Mouse (Mus musculus) neural tube, embryonic 10.5 days (tissue): ENCODE results near the gene Abl2.
A peak's percentile ranks its signal among the peaks of the same experiment; 100 is the strongest.

Experiments used
- DNase-seq: peaks from one replicate; pipeline ENCODE4 v3.0.0-alpha.2; 2017; ENCODE audit warnings: low spot score; ENCODE audit errors: extremely low spot score

Abl2 gene

DNA sequence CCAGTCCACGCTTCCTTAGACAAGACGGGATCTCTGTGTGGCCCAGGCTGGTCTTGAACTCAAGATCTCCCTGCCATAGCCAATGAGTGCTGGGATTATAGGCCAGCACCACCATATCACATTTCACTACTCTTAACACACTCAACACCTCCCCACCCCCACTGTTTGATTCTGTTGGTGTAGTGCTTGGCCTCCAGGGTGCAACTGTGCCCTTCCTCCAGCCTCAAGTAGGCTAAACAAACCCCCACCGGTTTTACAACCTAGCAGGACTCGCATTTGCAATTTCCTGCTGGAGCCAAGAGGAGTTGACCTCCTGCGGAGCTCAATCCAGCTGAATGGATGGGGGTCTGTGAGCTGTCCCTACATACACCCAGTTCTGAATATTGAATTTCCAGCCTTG lies 110.0 kb downstream of the Abl2 start:
- no peak for DNase-seq

DNA sequence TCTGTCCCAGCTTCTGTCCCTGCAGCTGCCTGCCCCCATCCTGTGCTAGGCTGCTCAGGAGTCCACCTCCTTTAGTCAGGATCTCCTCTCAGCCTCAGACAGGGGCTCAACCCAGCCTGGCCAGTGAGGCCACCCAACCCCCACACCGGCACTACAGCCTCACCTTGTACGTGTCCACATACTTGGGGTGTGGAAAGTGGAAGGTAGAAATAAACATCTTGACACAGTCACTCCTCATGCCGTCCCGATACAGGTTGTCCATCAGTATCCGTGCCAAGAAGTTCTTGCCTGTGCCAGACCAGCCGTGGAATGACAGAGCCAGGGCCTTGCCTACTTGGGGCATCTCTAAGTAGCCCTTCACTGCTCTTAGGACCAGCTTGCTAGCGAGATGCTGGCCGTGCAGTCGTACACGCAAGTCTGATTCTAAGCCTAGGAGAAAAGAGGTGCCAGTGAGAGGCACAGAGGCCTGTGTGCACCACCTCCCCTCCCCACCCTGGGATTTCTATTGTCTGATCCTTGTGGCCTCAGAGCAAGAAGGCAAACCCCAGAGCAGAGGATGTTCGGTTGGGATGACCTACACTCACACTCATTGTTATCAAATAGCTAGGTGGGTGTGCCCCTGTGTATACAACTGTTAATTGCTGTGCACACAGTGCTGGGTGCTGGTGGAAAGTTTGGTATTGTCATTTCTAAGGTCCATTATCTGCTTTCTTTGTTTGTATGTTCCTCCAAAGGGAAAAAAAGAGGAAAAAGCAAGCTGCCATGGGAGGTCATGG lies 110.8 kb downstream of the Abl2 start:
- DNase-seq: no peak

DNA sequence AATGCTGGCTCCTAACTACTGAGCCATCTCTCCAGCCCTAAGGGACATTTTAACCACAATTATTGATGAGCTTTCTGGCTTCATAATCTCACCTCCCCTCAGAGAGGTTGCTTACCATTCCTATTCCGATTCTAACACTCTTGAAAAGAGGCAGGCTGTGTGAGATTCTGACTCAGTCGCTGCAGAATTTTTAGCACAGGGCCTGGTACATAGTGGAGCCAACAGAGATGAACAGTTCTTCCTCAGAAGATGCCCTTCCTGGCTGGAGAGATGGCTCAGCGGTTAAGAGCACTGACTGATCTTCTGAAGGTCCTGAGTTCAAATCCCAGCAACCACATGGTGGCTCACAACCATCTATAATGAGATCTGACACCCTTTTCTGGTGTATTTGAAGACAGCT lies 113.3 kb downstream of the Abl2 start:
- DNase-seq: no peak

- DNase-seq: no peak
Observed at GRCm38 (mm10) chr1:156672720-156673475, 114.3 kb downstream of the Abl2 start.

DNA sequence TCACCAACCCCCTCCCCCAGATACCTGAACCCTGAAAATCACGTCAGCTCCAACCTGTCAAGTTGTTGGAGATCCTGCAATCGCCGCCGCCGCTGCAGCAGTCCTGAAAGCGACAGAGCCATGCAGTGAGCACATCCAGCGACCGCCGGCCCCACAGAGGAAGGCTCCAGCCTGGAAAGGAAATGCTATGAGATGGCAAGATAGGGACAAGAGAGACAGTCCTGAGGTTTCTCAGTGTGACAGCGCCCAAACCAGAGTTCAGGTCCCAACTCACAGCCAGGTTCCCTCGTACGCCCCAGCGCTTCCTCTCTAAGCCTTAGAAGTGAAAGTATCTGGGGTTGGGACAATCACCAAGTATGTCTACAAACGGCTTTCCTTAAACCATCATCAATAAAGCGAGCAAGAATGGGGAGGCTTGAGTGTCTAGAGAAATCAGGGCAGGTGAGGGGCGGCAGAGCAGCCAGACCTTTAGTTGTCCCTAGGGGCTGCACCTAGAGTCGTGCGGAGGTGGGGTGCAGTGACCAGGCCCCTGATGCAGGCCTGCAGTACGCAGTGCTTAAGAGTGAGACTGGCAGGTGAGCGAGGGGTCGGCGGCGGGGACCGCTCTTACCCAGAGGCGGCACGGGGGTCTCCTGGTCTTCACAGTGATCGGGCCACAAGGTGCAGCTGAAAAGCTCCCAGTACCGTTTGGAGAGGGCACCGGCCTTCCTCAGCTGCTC lies 115.0 kb downstream of the Abl2 start:
- DNase-seq: peak; percentile 59

DNA sequence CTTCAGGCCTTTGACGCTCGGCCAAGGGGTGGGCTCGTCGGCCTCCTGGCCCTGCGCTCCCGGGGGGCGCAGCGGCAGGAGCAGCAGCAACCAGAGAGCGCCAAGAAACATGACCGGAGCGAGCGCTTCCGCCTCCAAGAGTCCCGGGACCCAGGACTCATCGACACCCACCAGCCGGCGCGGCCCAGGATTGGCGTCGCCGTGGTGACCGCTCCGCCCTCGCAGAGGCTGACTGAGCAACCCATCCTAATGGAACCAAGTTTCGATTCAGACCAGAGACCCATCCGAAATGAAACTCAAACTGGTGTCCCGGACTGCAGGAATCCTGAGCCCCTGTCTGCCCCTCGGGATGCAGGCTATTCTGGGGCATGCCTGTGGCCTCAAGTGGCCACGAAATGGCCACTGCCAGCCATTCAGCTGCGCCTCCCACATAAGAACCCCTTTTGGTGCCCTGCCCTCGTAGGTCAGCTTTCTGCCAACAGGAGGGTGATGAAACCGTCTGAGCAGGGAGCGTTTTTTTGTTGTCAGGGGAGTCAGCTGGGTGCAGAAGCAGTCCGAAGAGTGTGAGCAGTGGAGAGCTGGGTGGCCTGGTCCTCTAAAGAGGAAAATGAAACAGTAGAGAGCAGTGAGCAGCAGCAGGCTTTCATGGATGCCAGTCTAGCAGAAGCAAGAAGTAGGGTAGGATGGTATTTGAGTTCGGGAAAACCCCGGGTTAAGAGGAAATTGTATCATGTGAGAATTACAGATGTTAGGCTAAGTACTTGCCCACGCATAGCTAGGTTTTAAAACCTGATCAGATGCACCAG lies 115.8 kb downstream of the Abl2 start, which contains the start of gene Tor3a:
Gene Tor3a, minus strand, starts transcription at position 162 of the 806 bp plus-strand sequence.
- peak; percentile 74 for DNase-seq

DNA sequence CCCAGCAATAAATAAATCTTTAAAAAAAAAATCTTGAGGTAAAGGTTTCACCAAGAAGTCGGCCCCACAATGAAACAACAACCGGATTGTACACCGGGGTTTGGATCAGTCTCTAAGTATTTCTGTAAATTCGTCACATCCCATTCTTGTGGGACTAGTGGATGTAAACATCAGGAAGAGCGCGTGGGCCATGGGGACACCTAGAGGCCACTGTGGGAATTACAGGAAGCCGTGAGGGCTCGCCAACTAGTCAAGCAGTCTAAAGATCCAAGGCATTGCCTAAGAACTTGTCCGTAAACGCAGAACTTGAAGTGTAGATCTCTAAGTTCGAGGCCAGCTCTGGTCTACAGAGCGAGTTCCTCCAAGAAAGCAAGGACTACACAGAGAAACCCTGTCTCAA lies 117.6 kb downstream of the Abl2 start:
- DNase-seq: peak; percentile 58

- no peak for DNase-seq
Observed at GRCm38 (mm10) chr1:156676596-156676995, 118.0 kb downstream of the Abl2 start.

DNA sequence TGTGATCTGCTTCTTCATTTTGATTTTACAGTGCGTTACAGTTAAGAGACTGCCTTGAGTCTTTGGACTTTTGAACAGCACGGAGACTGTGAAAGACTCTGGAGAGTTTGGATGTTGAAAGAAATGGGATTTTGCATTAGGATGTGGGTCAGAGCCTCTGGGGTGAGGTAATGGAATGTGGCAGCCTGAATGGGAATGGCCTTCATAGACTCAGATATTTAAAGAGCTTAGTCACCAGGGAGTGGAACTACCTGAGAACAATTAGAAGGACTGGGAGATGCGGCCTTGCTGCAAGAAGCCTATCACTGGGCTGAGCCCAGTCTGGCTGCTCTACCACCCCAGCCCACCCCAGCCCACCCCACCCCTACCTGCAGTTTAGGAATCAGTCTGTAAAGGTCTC lies 118.6 kb downstream of the Abl2 start:
- no peak for DNase-seq

GRCm38 (mm10) chr1:156679599-156679998 lies 121.0 kb downstream of the Abl2 start:
- DNase-seq: no peak

- no peak for DNase-seq
Observed at GRCm38 (mm10) chr1:156686025-156686661, 127.6 kb downstream of the Abl2 start.
